20 mouse cellular contexts compared by ENCODE assay signal in genomic region chr13:54598622-54599143, GRCm38 (mm10).
"Had no signal": no experiment of that assay in that cellular context is flagged by ENCODE, and none has a peak within 500 bp of the region (broad histone marks: within the 10 kb centered on the region; RNA-seq: fewer than 3 reads in every experiment).

No protein-coding gene starts in this region.

- H3K27me3 ChIP-seq: limb, embryonic 12.5 days; limb, embryonic 15.5 days; stomach, embryonic 15.5 days had no signal

- DNase-seq: kidney, postnatal 14 days; kidney, postnatal 4 days; left cerebral cortex, postnatal 4 days; liver, postnatal 0 days; lung, embryonic 14.5 days; right cerebral cortex, adult 18-20 months; right cerebral cortex, postnatal 14 days; right cerebral cortex, postnatal 4 days; thymus, adult 18-20 months; thymus, postnatal 36 days had no signal

- H3K9me3 ChIP-seq: limb, embryonic 12.5 days; limb, embryonic 15.5 days; midbrain, embryonic 13.5 days; stomach, embryonic 15.5 days had no signal

- H3K4me1 ChIP-seq: stomach, embryonic 15.5 days had no signal

- H3K4me3 ChIP-seq: limb, embryonic 12.5 days; limb, embryonic 15.5 days; midbrain, embryonic 10.5 days; midbrain, embryonic 13.5 days; stomach, embryonic 15.5 days had no signal

- H3K27ac ChIP-seq: limb, embryonic 12.5 days; limb, embryonic 15.5 days; liver, embryonic 14.5 days; macrophage; midbrain, embryonic 10.5 days; midbrain, embryonic 13.5 days; stomach, embryonic 15.5 days had no signal

- H3K4me2 ChIP-seq: limb, embryonic 12.5 days; limb, embryonic 15.5 days; liver, embryonic 11.5 days; lung, embryonic 14.5 days; midbrain, embryonic 13.5 days; stomach, embryonic 15.5 days had no signal

- ATAC-seq: liver, postnatal 0 days; lung, postnatal 0 days; midbrain, embryonic 13.5 days; midbrain, embryonic 16.5 days had no signal

- H3K9ac ChIP-seq: limb, embryonic 12.5 days; limb, embryonic 15.5 days; liver, embryonic 14.5 days; liver, postnatal 0 days; lung, embryonic 14.5 days; midbrain, embryonic 13.5 days; stomach, embryonic 15.5 days had no signal
